Mouse (Mus musculus) embryonic fibroblast, embryonic 13.5 days (primary cell): ENCODE results near the gene Ahnak. TPM values are rescaled to one million over a fixed set of nuclear protein-coding genes. Genes with fewer than 3 reads are reported as not detected.

ENCODE experiments used
- H3K27ac ChIP-seq: 2 replicates; pipeline ENCODE4 v1.5.1; 2012; ENCODE audit warnings: low read length, control low read depth, inconsistent platforms; ENCODE audit not compliant: insufficient read depth
- H3K4me1 ChIP-seq: 2 replicates; pipeline ENCODE4 v1.6.1; 2011; ENCODE audit warnings: low read length; ENCODE audit not compliant: control insufficient read depth, insufficient read depth
- H3K4me3 ChIP-seq: 2 replicates; pipeline ENCODE4 v1.5.1; 2011; ENCODE audit warnings: mild to moderate bottlenecking, control low read depth, low read length; ENCODE audit not compliant: insufficient read depth
- CTCF ChIP-seq: IDR thresholded peaks from 2 replicates; pipeline ENCODE4 v1.5.1; 2011; ENCODE audit warnings: mild to moderate bottlenecking, control low read depth, low read length, moderate library complexity, borderline replicate concordance; ENCODE audit not compliant: insufficient read depth
- POLR2A ChIP-seq: IDR thresholded peaks from 2 replicates; pipeline ENCODE4 v1.6.1; 2011; ENCODE audit warnings: low read depth, mild to moderate bottlenecking, control low read depth, low read length, moderate library complexity
- polyA plus RNA-seq: library from polyadenylated mRNA; stranded (reverse); fragments of >200 nt; gene quantifications from 2 replicates; pipeline ENCODE4 v1.2.4, GENCODE M21; 2011; ENCODE audit warnings: low read depth; ENCODE audit not compliant: missing spikeins, insufficient read length

Gene Ahnak
- polyA plus RNA-seq, 1 experiment: 559 TPM

GRCm38 (mm10) chr19:9071456-9072156 is 82.5 kb downstream of the Ahnak start:
- H3K4me1 ChIP-seq: peaks cover 31% of the 10 kb centered on the region
- TF ChIP-seq CTCF: no peak
- TF ChIP-seq POLR2A: no peak
- peak overlapping the region; percentile 83 for H3K27ac ChIP-seq
- no peak overlapping the region for H3K4me3 ChIP-seq

- Histone ChIP-seq H3K4me3 (no peak overlapping the region), H3K27ac (peak overlapping the region; percentile 83), H3K4me1 (peaks cover 36% of the 10 kb centered on the region)
- no peak for TF ChIP-seq CTCF
- no peak for TF ChIP-seq POLR2A
Observed at GRCm38 (mm10) chr19:9072157-9072530, 83.1 kb downstream of the Ahnak start.

- no peak for TF ChIP-seq POLR2A
- TF ChIP-seq CTCF: no peak
- Histone ChIP-seq H3K4me1 (peaks cover 39% of the 10 kb centered on the region), H3K4me3 (no peak overlapping the region), H3K27ac (peak overlapping the region; percentile 96)
Observed at GRCm38 (mm10) chr19:9073776-9074411, 84.8 kb downstream of the Ahnak start.

GRCm38 (mm10) chr19:9074424-9074823 is 85.3 kb downstream of the Ahnak start:
- Histone ChIP-seq H3K4me3 (no peak overlapping the region), H3K4me1 (peaks cover 43% of the 10 kb centered on the region), H3K27ac (peak overlapping the region; percentile 96)
- TF ChIP-seq POLR2A (no peak), CTCF (no peak)

GRCm38 (mm10) chr19:9075558-9075957 is 86.5 kb downstream of the Ahnak start:
- H3K4me3 ChIP-seq: no peak overlapping the region
- TF ChIP-seq CTCF (no peak), POLR2A (no peak)
- peak overlapping the region; percentile 53; the same call in 1 of the 2 replicates for H3K27ac ChIP-seq
- H3K4me1 ChIP-seq: peaks cover 47% of the 10 kb centered on the region

- TF ChIP-seq POLR2A: no peak
- TF ChIP-seq CTCF: no peak
- peak overlapping the region; percentile 53 for H3K27ac ChIP-seq
- no peak overlapping the region for H3K4me3 ChIP-seq
- peaks cover 43% of the 10 kb centered on the region for H3K4me1 ChIP-seq
Observed at GRCm38 (mm10) chr19:9076035-9076434, 87.0 kb downstream of the Ahnak start.

- H3K4me1 ChIP-seq: peaks cover 38% of the 10 kb centered on the region
- H3K27ac ChIP-seq: peak overlapping the region; percentile 67
- H3K4me3 ChIP-seq: no peak overlapping the region
- TF ChIP-seq CTCF: no peak
- no peak for TF ChIP-seq POLR2A
Observed at GRCm38 (mm10) chr19:9076982-9077660, 88.0 kb downstream of the Ahnak start.

- Histone ChIP-seq H3K4me3 (no peak overlapping the region), H3K27ac (peak overlapping the region; percentile 80), H3K4me1 (peaks cover 35% of the 10 kb centered on the region)
- TF ChIP-seq POLR2A: no peak; the same call in 1 of the 2 replicates
- no peak for TF ChIP-seq CTCF
Observed at GRCm38 (mm10) chr19:9079916-9080315, 90.8 kb downstream of the Ahnak start.

- Histone ChIP-seq H3K27ac (peak overlapping the region; percentile 65), H3K4me3 (no peak overlapping the region), H3K4me1 (peaks cover 27% of the 10 kb centered on the region)
- TF ChIP-seq POLR2A (no peak), CTCF (no peak)
Observed at GRCm38 (mm10) chr19:9081311-9082190, 92.5 kb downstream of the Ahnak start.
